Mouse (Mus musculus) splenic B cell, adult 2 months (primary cell): ENCODE data around the gene Arnt2.

Experiments used
- DNase-seq: peaks from one replicate; pipeline ENCODE4 v3.0.0-alpha.2; 2011; ENCODE audit warnings: low read depth, low spot score
- H3K27me3 ChIP-seq: 2 replicates; pipeline ENCODE4 v1.6.1; 2012; ENCODE audit warnings: mild to moderate bottlenecking, low read length, moderate library complexity, mixed read lengths; ENCODE audit not compliant: control insufficient read depth, poor library complexity, insufficient read depth, severe bottlenecking
- H3K36me3 ChIP-seq: 2 replicates; pipeline ENCODE4 v1.6.1; 2012; ENCODE audit warnings: mild to moderate bottlenecking, low read length, moderate library complexity, mixed read lengths; ENCODE audit not compliant: control insufficient read depth, poor library complexity, insufficient read depth, severe bottlenecking

Arnt2 gene

GRCm38 (mm10) chr7:84343160-84343559 lies 66.8 kb downstream of the Arnt2 start:
- DNase-seq: peak; percentile 1
- Histone ChIP-seq H3K36me3 (no peaks in the 10 kb centered on the region), H3K27me3 (no peaks in the 10 kb centered on the region)

GRCm38 (mm10) chr7:84341001-84341400 lies 69.0 kb downstream of the Arnt2 start:
- DNase-seq: no peak
- Histone ChIP-seq H3K36me3 (no peaks in the 10 kb centered on the region), H3K27me3 (no peaks in the 10 kb centered on the region)

DNA sequence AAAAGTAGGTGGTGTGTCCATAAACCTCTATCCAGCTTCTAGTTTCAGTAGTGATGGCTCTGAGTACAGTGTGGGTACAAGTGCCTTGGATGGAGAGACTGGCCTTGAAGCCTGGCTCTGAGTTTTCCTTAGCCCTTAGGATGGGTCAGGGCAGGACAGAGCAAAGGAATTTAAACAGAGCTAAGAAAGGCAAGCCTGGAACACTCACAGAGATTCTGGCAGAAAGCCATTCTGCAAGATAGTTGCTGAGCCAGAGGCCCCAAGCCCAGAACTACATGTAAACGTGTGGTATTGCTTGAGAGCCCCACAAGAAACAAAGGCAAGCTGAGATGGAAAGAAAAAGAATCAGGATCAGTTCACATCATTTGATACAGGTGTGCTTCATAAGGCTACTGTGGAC lies 70.8 kb downstream of the Arnt2 start:
- no peaks in the 10 kb centered on the region for H3K36me3 ChIP-seq
- no peaks in the 10 kb centered on the region for H3K27me3 ChIP-seq
- DNase-seq: no peak

GRCm38 (mm10) chr7:84337768-84338167 lies 72.2 kb downstream of the Arnt2 start:
- no peak for DNase-seq
- H3K27me3 ChIP-seq: no peaks in the 10 kb centered on the region
- no peaks in the 10 kb centered on the region for H3K36me3 ChIP-seq

DNA sequence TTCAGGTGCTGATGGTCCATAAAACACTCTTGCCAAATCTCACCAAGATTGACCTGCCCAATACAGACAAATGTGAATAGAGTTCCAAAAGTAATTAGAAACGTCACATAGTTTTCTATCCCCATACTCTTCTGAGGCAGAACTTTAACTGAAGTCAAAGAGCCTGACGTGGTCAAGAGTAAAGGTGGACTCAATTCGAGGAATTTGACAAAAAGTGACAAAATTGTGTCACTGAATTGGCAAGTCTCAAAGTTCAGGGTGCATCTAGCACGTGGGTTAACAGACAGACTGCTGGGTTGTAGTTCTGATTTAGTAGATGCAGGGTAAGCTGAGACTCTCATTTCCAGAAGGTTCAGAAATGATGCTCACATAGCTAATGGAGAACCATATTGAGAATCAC lies 73.1 kb downstream of the Arnt2 start:
- no peak for DNase-seq
- Histone ChIP-seq H3K27me3 (no peaks in the 10 kb centered on the region), H3K36me3 (no peaks in the 10 kb centered on the region)

DNA sequence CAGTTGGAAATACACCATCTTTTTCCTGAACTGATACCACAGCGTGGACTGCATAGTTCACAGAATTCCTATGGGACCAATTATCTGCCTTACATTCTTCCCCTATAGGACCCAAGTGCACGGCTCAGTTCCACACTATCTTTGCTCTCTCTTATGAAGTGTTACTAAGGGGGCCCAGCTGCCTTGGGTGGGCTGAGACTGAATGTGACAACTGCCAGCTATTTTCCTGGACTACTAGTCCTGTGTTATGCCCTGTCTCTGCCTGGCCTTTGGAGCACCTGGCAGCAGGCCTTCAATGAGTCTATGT lies 73.4 kb downstream of the Arnt2 start:
- no peaks in the 10 kb centered on the region for H3K36me3 ChIP-seq
- no peaks in the 10 kb centered on the region for H3K27me3 ChIP-seq
- DNase-seq: no peak

DNA sequence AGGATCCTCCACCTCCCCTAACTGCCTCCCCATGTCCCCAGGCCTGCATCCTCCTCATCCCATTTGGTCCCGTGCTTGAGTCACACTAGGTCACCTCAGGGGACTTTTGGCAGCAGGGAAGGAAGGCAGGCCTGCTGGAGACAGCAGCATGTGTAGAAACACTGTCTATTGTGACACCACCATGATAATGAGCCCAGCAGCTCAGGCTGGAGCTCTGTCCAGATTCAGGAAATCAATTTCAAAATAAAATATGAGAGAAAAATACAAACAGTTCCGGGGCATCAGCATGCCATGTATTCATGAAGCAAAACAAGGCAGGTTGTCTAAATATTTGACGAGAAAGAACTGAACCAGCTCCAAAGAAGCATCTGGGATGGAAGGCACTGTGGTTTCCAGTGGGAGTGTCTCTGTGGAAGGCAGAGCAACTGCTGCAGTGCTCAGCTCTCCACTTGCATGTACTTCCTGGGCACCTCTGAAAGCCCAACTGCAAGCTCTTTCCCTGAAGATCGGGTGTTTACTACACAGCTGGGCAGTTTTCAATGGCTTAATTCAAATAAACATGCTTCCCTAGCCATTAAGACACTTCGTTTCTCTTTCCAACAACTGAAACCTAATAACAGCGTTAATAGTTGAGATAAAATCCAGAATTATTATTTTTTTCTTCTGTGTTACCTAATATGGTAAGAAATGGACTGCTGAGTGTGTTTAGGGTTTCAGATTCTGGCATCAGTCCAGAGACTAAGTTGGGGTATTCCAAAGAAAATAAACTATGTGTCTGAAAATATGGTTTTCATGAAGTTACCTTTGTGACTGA lies 74.0 kb downstream of the Arnt2 start:
- H3K27me3 ChIP-seq: no peaks in the 10 kb centered on the region
- DNase-seq: no peak
- no peaks in the 10 kb centered on the region for H3K36me3 ChIP-seq

GRCm38 (mm10) chr7:84333996-84334395 lies 76.0 kb downstream of the Arnt2 start:
- H3K27me3 ChIP-seq: no peaks in the 10 kb centered on the region
- no peak for DNase-seq
- no peaks in the 10 kb centered on the region for H3K36me3 ChIP-seq

DNA sequence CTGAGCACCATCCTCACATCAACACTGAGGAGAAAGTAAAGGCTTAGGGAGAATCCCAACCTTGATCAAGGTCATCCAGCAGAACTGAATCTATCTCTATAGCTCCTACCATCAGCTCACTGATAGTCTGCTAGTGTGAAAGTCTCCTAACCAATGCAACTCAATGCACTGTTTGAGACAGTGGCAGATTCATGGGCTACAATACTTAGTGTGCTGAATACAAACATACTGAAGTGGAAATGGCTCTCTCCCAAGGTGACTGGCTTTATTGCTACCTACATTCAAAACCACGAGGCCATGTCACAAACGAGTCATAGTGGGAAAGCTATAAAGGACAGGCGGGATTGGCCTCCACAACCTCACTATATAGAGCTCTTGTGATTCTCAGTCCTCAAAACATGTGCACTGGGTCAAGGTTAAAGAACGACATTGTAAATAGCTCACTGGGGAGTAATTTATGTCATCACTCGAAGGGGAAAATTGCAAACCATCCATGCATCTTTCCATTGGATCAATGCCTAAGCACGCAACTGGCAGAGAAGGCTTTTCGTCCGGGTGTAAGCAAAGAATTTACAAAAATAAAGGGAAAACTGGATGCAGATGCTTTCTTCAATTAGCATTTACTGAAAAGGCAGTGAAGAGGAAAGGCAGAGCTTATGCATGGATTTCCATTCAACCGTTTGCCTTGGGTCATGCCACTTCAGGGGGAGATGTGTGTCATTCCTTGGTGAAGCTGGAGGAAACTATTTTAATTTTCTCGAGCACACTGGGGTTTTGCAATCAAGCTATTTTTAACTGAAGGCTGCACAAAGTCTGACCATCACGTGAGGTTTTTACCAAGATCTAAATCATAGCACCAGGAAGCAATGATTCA lies 77.4 kb downstream of the Arnt2 start:
- no peak for DNase-seq
- no peaks in the 10 kb centered on the region for H3K36me3 ChIP-seq
- no peaks in the 10 kb centered on the region for H3K27me3 ChIP-seq

DNA sequence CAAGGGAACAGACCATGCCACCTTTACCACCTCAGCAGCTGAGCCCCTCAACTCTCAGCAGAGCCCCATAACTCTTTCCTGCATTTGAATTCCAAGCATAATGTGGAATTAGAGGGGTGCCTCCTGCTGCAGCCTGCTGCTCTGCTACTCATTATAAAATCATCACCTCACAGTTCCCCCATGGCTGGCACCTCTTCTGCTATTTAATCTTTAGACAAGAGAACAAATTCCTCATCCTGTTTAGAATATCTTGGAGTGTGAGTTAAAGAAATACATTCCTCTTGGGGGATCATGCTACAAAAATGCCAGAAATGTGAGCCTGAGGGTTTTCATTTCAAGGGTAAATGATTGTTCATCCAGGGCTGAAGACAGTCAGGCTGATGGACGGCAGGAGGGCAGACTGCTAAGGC lies 80.8 kb downstream of the Arnt2 start:
- no peak for DNase-seq
- H3K27me3 ChIP-seq: no peaks in the 10 kb centered on the region
- H3K36me3 ChIP-seq: no peaks in the 10 kb centered on the region

GRCm38 (mm10) chr7:84328770-84329169 lies 81.2 kb downstream of the Arnt2 start:
- Histone ChIP-seq H3K27me3 (no peaks in the 10 kb centered on the region), H3K36me3 (no peaks in the 10 kb centered on the region)
- DNase-seq: no peak

DNA sequence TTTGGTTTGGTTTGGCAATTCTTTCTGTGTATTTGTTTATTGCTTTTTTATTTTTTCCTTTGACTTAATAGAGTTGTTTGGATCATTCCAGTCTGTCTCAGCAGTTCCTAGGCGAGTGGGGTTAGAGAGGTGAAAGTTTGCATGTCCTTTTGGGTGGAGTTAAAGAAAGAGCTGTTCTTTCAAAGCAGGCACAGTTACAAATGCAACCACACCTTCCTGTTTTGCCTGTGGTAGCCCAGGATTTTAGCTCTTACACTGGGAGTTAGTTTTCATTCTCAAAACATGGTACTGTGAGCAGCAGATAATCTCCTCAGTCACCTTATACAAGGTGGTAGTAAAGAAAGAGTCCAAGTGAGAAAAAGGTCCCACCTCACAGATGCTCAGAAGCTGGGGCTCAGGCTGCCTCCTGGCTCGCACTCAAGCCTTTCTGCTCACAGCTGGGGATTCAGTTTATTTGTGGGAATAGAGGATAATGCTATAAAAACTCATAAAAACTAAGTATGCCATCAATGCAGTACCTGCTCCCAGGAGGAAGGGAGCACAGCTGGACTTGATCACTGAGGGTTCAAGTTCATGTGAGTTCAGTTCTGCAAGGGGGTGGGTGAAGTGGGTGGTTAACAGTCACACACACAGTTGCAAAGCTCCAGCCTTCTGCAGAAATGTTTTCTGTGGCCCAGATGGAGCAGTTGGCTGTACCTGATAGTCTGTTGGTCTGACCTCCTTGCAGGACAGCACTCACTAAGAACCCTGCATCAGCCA lies 84.2 kb downstream of the Arnt2 start:
- no peak for DNase-seq
- no peaks in the 10 kb centered on the region for H3K36me3 ChIP-seq
- no peaks in the 10 kb centered on the region for H3K27me3 ChIP-seq

GRCm38 (mm10) chr7:84321542-84321941 lies 88.4 kb downstream of the Arnt2 start:
- DNase-seq: no peak
- no peaks in the 10 kb centered on the region for H3K27me3 ChIP-seq
- H3K36me3 ChIP-seq: no peaks in the 10 kb centered on the region

GRCm38 (mm10) chr7:84315353-84316003 lies 94.5 kb downstream of the Arnt2 start:
- DNase-seq: peak; percentile 19

More at GRCm38 (mm10) chr7:84315353-84316003, 94.5 kb downstream of the Arnt2 start:
- Histone ChIP-seq H3K27me3 (no peaks in the 10 kb centered on the region), H3K36me3 (no peaks in the 10 kb centered on the region)
